Mouse (Mus musculus): ENCODE measurements at regions not wholly inside any gene's neighbourhood (a gene's known extent, or its start where the extent isn't known, plus 50 kb on each side); places are given as distances from the start of the nearest gene placed in this dataset.

- ATAC-seq (ENCODE audit: low FRiP score, low TSS enrichment), result no peak
- H3K9me3 ChIP-seq (ENCODE audit: low read length), result no peaks in the 10 kb centered on the region
- WGBS, result 7% methylated on average over 3 of the region's 3 CpGs
- no peak overlapping the region for H3K4me3 ChIP-seq (ENCODE audit: low read length)
- no peak overlapping the region for H3K9ac ChIP-seq (replicated peaks; ENCODE audit: low read length)
- H3K27me3 ChIP-seq (ENCODE audit: insufficient read depth, low read length), result no peaks in the 10 kb centered on the region
- no peak overlapping the region for H3K4me2 ChIP-seq (replicated peaks; ENCODE audit: low read depth, low read length)
- no peaks in the 10 kb centered on the region for H3K36me3 ChIP-seq (ENCODE audit: insufficient read depth, low read length)
- no peaks in the 10 kb centered on the region for H3K4me1 ChIP-seq (ENCODE audit: insufficient read depth, low read length)
- H3K27ac ChIP-seq (ENCODE audit: low read length), result no peak overlapping the region
Measured at GRCm38 (mm10) chr3:32277572-32277971, 88.2 kb downstream of the Zmat3 start.

- H3K4me3 ChIP-seq (ENCODE audit: low read length), result no peak overlapping the region
- H3K4me1 ChIP-seq (ENCODE audit: insufficient read depth, low read length), result peaks cover 9% of the 10 kb centered on the region; the same call in 1 of the 2 replicates
- 6% methylated on average over 5 of the region's 5 CpGs for WGBS
- no peak overlapping the region for H3K9ac ChIP-seq (replicated peaks; ENCODE audit: low read length)
- H3K9me3 ChIP-seq (ENCODE audit: low read length), result no peaks in the 10 kb centered on the region
- no peaks in the 10 kb centered on the region for H3K27me3 ChIP-seq (ENCODE audit: insufficient read depth, low read length)
- 0 out of 2 replicates have a peak overlapping the region, but pooled peaks have one; percentile 8 for H3K27ac ChIP-seq (ENCODE audit: low read length)
- no peaks in the 10 kb centered on the region for H3K36me3 ChIP-seq (ENCODE audit: insufficient read depth, low read length)
- ATAC-seq (ENCODE audit: low FRiP score, low TSS enrichment), result peak; percentile 98
- H3K4me2 ChIP-seq (replicated peaks; ENCODE audit: low read depth, low read length), result no peak overlapping the region
Measured at GRCm38 (mm10) chr3:32265619-32266222, 100.1 kb downstream of the Zmat3 start.
